Mouse (Mus musculus) liver, embryonic 14.5 days (tissue): Measurements from ENCODE around the gene B3gnt2. TPM values are rescaled to one million over a fixed set of nuclear protein-coding genes. Genes with fewer than 3 reads are reported as not detected.

Source experiments
- ATAC-seq: fragments of 200-750 bp; cut with Nextera tagmentation; 2 replicates; pipeline ENCODE4 v1.8.0; 2017; ENCODE audit warnings: moderate number of reproducible peaks, mild to moderate bottlenecking, moderate library complexity; ENCODE audit not compliant: insufficient read depth
- DNase-seq, 3 experiments: peaks; one replicate each; pipeline ENCODE4 v3.0.0-alpha.2; 2012 to 2013; ENCODE audit warnings: low read depth in 3 of 3, low spot score in 3 of 3
- H3K27ac ChIP-seq: fragments of 300-500 bp; sonication (generic); 2 replicates; pipeline ENCODE4 v1.5.1; 2014; ENCODE audit warnings: moderate library complexity, mild to moderate bottlenecking, control low read depth, inconsistent platforms
- H3K27me3 ChIP-seq: fragments of 300-500 bp; sonication (generic); 2 replicates; pipeline ENCODE4 v1.6.1; 2014; ENCODE audit warnings: mild to moderate bottlenecking, low read length, moderate library complexity; ENCODE audit not compliant: control insufficient read depth, insufficient read depth
- H3K36me3 ChIP-seq: fragments of 300-500 bp; sonication (generic); replicated peaks from 2 replicates; pipeline ENCODE4 v1.6.1; 2014; ENCODE audit warnings: low read depth; ENCODE audit not compliant: control insufficient read depth, insufficient read depth
- H3K4me1 ChIP-seq, 2 experiments: fragments of 200-500 bp in 1 of 2; fragments of 300-500 bp in 1 of 2; sonication (generic) in 1 of 2; replicated peaks; 2 replicates each; pipeline ENCODE4 v1.6.1; 2012 to 2014; ENCODE audit warnings: antibody characterized with exemption in 1 of 2, inconsistent platforms in 1 of 2, low read length in 1 of 2; ENCODE audit not compliant: control insufficient read depth in 2 of 2, insufficient read depth in 2 of 2
- H3K4me2 ChIP-seq: fragments of 300-500 bp; sonication (generic); 2 replicates; pipeline ENCODE4 v1.6.1; 2014; ENCODE audit warnings: low read depth, mild to moderate bottlenecking, control low read depth, moderate library complexity
- H3K4me3 ChIP-seq, 2 experiments: fragments of 200-500 bp in 1 of 2; fragments of 300-500 bp in 1 of 2; sonication (generic) in 1 of 2; 2 replicates each; pipeline ENCODE4 v1.5.1; 2012 to 2014; ENCODE audit warnings: low read depth in 2 of 2, low read length in 2 of 2, mild to moderate bottlenecking in 2 of 2, control low read depth in 1 of 2, inconsistent platforms in 1 of 2, moderate library complexity in 1 of 2; ENCODE audit not compliant: insufficient read depth in 1 of 2
- H3K9ac ChIP-seq: fragments of 300-500 bp; sonication (generic); replicated peaks from 2 replicates; pipeline ENCODE4 v1.6.1; 2014; ENCODE audit warnings: mild to moderate bottlenecking, control low read depth, moderate library complexity
- H3K9me3 ChIP-seq: fragments of 300-500 bp; sonication (generic); 2 replicates; pipeline ENCODE4 v1.6.1; 2016; ENCODE audit warnings: low read length, mixed read lengths; ENCODE audit not compliant: control insufficient read depth
- CTCF ChIP-seq: IDR thresholded peaks from 2 replicates; pipeline ENCODE4 v1.5.1; 2016; ENCODE audit warnings: antibody characterized with exemption, low read depth, control low read depth
- EP300 ChIP-seq: IDR thresholded peaks from 2 replicates; pipeline ENCODE4 v1.6.1; 2016; ENCODE audit warnings: antibody characterized with exemption, low read depth
- WGBS: fragments of 180-500 bp; shearing (Covaris S2); extraction: QIAGEN DNeasy Blood & Tissue Kit; methylation state at CpG from one replicate; pipeline ENCODE4 v1.1.7; 2014; ENCODE audit not compliant: insufficient replicate concordance; 5-methylcytosine and 5-hydroxymethylcytosine counted together
- polyA plus RNA-seq, 2 experiments: library from polyadenylated mRNA; depleted of rRNA in 1 of 2; stranded (reverse) in 1 of 2; unstranded in 1 of 2; fragments of >200 nt; fragmentation: Nextera tagmentation in 1 of 2; extraction: Ambion mirVana in 1 of 2; gene quantifications; 2 replicates each; pipeline versions ENCODE4 v1.2.1 to v1.2.3; 2012 to 2014

The B3gnt2 gene
- polyA plus RNA-seq, 2 experiments = 2.3 to 3.6 TPM

DNA sequence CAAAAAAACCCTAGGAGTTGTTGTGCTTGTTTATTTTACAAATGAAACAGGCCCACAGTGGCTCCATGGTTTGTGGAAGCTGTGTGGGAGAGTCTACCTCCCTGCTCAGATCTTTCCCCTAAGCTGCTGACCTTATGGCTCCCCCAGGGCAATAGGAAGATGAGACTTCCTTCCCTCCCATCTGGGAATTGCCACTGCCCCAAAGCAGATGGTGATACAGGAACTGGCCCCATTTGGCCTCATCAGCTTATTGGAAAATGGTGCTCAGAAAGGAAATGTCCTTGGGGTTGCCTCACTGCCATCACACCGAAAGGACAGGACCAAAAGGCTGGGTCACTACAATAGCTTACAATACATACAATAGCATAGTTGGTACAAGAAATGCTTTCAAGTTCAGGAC, 97.7 kb downstream of the B3gnt2 start:
- H3K27ac ChIP-seq = no peak overlapping the region
- no peaks in the 10 kb centered on the region for H3K36me3 ChIP-seq
- no peaks in the 10 kb centered on the region for H3K9me3 ChIP-seq
- 45% methylated on average over 1 of the region's 1 CpGs for WGBS
- no peak overlapping the region for H3K4me2 ChIP-seq
- ATAC-seq (no peak), DNase-seq (no peak)
- H3K9ac ChIP-seq = no peak overlapping the region
- H3K4me3 ChIP-seq = no peak overlapping the region
- H3K27me3 ChIP-seq = no peaks in the 10 kb centered on the region
- H3K4me1 ChIP-seq = peaks cover 0 to 6% of the 10 kb centered on the region in 2 experiments; a peak in 2 of 4 replicates
- TF ChIP-seq EP300 = no peak
- no peak for TF ChIP-seq CTCF

GRCm38 (mm10) chr11:22762236-22762927, 98.4 kb downstream of the B3gnt2 start:
- H3K36me3 ChIP-seq = no peaks in the 10 kb centered on the region
- H3K4me3 ChIP-seq = no peak overlapping the region
- H3K27ac ChIP-seq = no peak overlapping the region
- TF ChIP-seq EP300 (no peak), CTCF (no peak)
- ATAC-seq (no peak), DNase-seq (no peak)
- H3K9me3 ChIP-seq = no peaks in the 10 kb centered on the region
- WGBS = 13% methylated on average over 18 of the region's 18 CpGs
- H3K9ac ChIP-seq = no peak overlapping the region
- peaks cover 0 to 6% of the 10 kb centered on the region in 2 experiments; a peak in 2 of 4 replicates for H3K4me1 ChIP-seq
- no peak overlapping the region for H3K4me2 ChIP-seq
- no peaks in the 10 kb centered on the region for H3K27me3 ChIP-seq

DNA sequence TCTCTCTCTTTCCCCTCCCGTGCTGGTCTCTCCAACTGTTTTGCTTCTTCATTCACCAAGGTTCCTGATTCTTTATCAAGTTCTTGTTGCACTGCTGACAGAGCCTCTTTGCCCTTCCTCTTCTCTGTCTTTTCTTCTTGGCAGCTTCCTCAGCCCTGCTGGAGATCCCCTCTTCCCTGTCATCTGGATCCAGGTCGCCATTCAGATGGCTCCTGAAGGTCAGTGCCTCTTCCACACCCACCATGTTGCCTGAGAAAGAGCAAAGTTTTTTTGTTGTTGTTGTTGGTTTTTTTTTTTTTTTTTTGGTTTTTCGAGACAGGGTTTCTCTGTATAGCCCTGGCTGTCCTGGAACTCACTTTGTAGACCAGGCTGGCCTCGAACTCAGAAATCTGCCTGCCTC, 101.0 kb downstream of the B3gnt2 start:
- Histone ChIP-seq H3K9me3 (no peaks in the 10 kb centered on the region), H3K36me3 (no peaks in the 10 kb centered on the region)
- no peak for ATAC-seq

DNA sequence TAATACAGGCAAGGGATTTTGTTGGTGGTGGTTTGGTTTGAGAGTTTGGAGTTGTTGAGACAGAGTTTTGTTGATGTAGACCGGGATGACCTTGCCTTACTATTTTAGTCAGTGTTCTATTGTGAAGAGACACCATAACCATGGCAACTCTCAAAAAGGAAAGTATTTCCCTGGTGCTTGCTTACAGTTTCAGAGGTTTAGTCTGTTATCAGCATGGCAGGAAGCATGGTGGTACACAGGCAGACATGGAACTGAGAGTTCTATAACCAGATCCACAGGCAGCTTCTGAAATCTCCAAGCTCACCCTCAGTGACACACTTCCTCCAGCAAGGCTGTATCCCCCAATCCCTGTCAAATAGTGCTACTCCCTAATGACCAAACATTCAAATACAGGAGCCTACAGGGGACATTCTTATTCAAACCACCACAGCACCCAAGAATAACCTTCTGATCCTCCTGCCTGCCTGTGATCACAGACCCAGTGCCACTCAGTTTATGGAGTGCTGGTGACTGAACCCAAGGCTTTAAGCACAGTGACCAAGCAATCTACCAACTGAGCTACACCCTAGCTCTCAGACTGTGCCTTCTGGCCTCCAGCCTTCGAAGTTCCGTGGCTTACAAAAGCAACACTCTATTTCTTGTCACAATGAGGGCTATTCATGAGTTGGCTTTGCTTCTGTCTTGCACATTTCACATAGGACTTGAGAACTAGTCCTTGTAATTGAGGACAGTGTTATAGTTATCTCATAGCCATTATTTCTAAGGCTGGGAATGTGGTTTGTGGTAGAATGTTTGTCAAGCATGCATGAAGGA, 104.4 kb downstream of the B3gnt2 start:
- H3K4me2 ChIP-seq = no peak overlapping the region
- no peaks in the 10 kb centered on the region for H3K36me3 ChIP-seq
- peaks cover 0 to 2% of the 10 kb centered on the region in 2 experiments; a peak in 1 of 4 replicates for H3K4me1 ChIP-seq
- 67% methylated on average over 3 of the region's 3 CpGs for WGBS
- no peaks in the 10 kb centered on the region for H3K9me3 ChIP-seq
- ATAC-seq (no peak), DNase-seq (no peak)
- no peak overlapping the region for H3K27ac ChIP-seq
- no peaks in the 10 kb centered on the region for H3K27me3 ChIP-seq
- H3K9ac ChIP-seq = no peak overlapping the region
- H3K4me3 ChIP-seq = no peak overlapping the region
- TF ChIP-seq CTCF (no peak), EP300 (no peak)

More for the DNA sequence above, 101.0 kb downstream of the B3gnt2 start:
- TF ChIP-seq CTCF (no peak), EP300 (no peak)
- H3K27me3 ChIP-seq = no peaks in the 10 kb centered on the region
- DNase-seq = no peak
- H3K9ac ChIP-seq = no peak overlapping the region
- 49% methylated on average over 2 of the region's 4 CpGs for WGBS
- H3K27ac ChIP-seq = no peak overlapping the region
- H3K4me2 ChIP-seq = no peak overlapping the region
- no peak overlapping the region for H3K4me3 ChIP-seq
- H3K4me1 ChIP-seq = peaks cover 0 to 8% of the 10 kb centered on the region in 2 experiments; a peak in 2 of 4 replicates

- WGBS = 47% methylated on average over 1 of the region's 1 CpGs
- TF ChIP-seq EP300 = no peak
- TF ChIP-seq CTCF = no peak
- H3K4me2 ChIP-seq = no peak overlapping the region
- H3K36me3 ChIP-seq = no peaks in the 10 kb centered on the region
- ATAC-seq (no peak), DNase-seq (no peak)
- H3K9ac ChIP-seq = no peak overlapping the region
- no peak overlapping the region for H3K4me3 ChIP-seq
- H3K27me3 ChIP-seq = no peaks in the 10 kb centered on the region
- H3K27ac ChIP-seq = no peak overlapping the region
- peaks cover 0 to 2% of the 10 kb centered on the region in 2 experiments; a peak in 1 of 4 replicates for H3K4me1 ChIP-seq
- H3K9me3 ChIP-seq = no peaks in the 10 kb centered on the region
Observed at GRCm38 (mm10) chr11:22755180-22755579, 105.6 kb downstream of the B3gnt2 start.
